Mouse (Mus musculus): ENCODE measurements around the gene Smarcd3. TPM values are rescaled to one million over a fixed set of nuclear protein-coding genes. Genes with fewer than 3 reads are reported as not detected.
"Not testable (repeated sequence)": the region's sequence is repeated elsewhere in the genome, so short reads cannot be mapped to it uniquely, and the experiment has no call there.

Gene Smarcd3
- polyA plus RNA-seq, 1 experiment from 2014 or later: 170 TPM

GRCm38 (mm10) chr5:24575948-24576347, 48.3 kb downstream of the Smarcd3 start:
- Histone ChIP-seq H3K36me3 (ENCODE audit: control insufficient read depth, insufficient read depth, low read length) (peaks cover 43% of the 10 kb centered on the region), H3K9me3 (replicated peaks; ENCODE audit: control insufficient read depth, low read length) (no peaks in the 10 kb centered on the region), H3K27me3 (replicated peaks; ENCODE audit: control insufficient read depth, insufficient read depth, low read length) (no peaks in the 10 kb centered on the region), H3K27ac (ENCODE audit: low read depth, low read length) (no peak overlapping the region), H3K9ac (ENCODE audit: low read length) (no peak overlapping the region), H3K4me3 (ENCODE audit: low read depth, low read length) (peak overlapping the region; percentile 59; the same call in 1 of the 2 replicates), H3K4me2 (ENCODE audit: low read length) (peak overlapping the region; percentile 86), H3K4me1 (ENCODE audit: control insufficient read depth, insufficient read depth, low read length) (peaks cover 11% of the 10 kb centered on the region)
- DNase-seq (ENCODE audit: low spot score) (no peak), ATAC-seq (no peak)
- WGBS: 92% methylated on average over 1 of the region's 1 CpGs

- Histone ChIP-seq H3K4me3 (ENCODE audit: low read depth, low read length) (no peak within 1 kb of the TSS), H3K4me2 (ENCODE audit: low read length) (no peak within 1 kb of the TSS), H3K4me1 (ENCODE audit: control insufficient read depth, insufficient read depth, low read length) (peaks cover under 1% of the 10 kb centered on the region), H3K27me3 (replicated peaks; ENCODE audit: control insufficient read depth, insufficient read depth, low read length) (no peaks in the 10 kb centered on the region), H3K9me3 (replicated peaks; ENCODE audit: control insufficient read depth, low read length) (no peaks in the 10 kb centered on the region), H3K27ac (ENCODE audit: low read depth, low read length) (no peak within 1 kb of the TSS), H3K36me3 (ENCODE audit: control insufficient read depth, insufficient read depth, low read length) (no peaks in the 10 kb centered on the region), H3K9ac (ENCODE audit: low read length) (no peak within 1 kb of the TSS)
- WGBS: 81% methylated on average over 2 of the region's 2 CpGs
- ATAC-seq (no peak), DNase-seq (ENCODE audit: low spot score) (no peak)
Measured at GRCm38 (mm10) chr5:24556709-24557108, 67.5 kb downstream of the Smarcd3 start, which contains the start of gene 4931409K22Rik. TSS of gene 4931409K22Rik (minus strand) at chr5:24556809.

GRCm38 (mm10) chr5:24555335-24555734, 68.9 kb downstream of the Smarcd3 start:
- WGBS: 90% methylated on average over 7 of the region's 7 CpGs
- H3K27me3 ChIP-seq (replicated peaks; ENCODE audit: control insufficient read depth, insufficient read depth, low read length); H3K27ac ChIP-seq (ENCODE audit: low read depth, low read length); DNase-seq (ENCODE audit: low spot score); ATAC-seq; H3K9me3 ChIP-seq (replicated peaks; ENCODE audit: control insufficient read depth, low read length); H3K4me3 ChIP-seq (ENCODE audit: low read depth, low read length); H3K36me3 ChIP-seq (ENCODE audit: control insufficient read depth, insufficient read depth, low read length); H3K4me2 ChIP-seq (ENCODE audit: low read length); H3K9ac ChIP-seq (ENCODE audit: low read length): not testable (repeated sequence)
- H3K4me1 ChIP-seq (ENCODE audit: control insufficient read depth, insufficient read depth, low read length): peaks cover 12% of the 10 kb centered on the region

- no peak for DNase-seq (ENCODE audit: low spot score)
- WGBS: 82% methylated on average over 5 of the region's 5 CpGs
- peaks cover 15% of the 10 kb centered on the region for H3K4me1 ChIP-seq (ENCODE audit: control insufficient read depth, insufficient read depth, low read length)
- H3K36me3 ChIP-seq (ENCODE audit: control insufficient read depth, insufficient read depth, low read length): no peaks in the 10 kb centered on the region
- H3K27ac ChIP-seq (ENCODE audit: low read depth, low read length): no peak overlapping the region
- ATAC-seq: no peak
- H3K4me3 ChIP-seq (ENCODE audit: low read depth, low read length): no peak overlapping the region
- H3K27me3 ChIP-seq (replicated peaks; ENCODE audit: control insufficient read depth, insufficient read depth, low read length): no peaks in the 10 kb centered on the region
- no peaks in the 10 kb centered on the region for H3K9me3 ChIP-seq (replicated peaks; ENCODE audit: control insufficient read depth, low read length)
- no peak overlapping the region for H3K9ac ChIP-seq (ENCODE audit: low read length)
- H3K4me2 ChIP-seq (ENCODE audit: low read length): no peak overlapping the region
Measured at GRCm38 (mm10) chr5:24553621-24554244, 70.5 kb downstream of the Smarcd3 start.

GRCm38 (mm10) chr5:24551317-24551688, 72.9 kb downstream of the Smarcd3 start:
- peak; percentile 37 for ATAC-seq
- H3K27ac ChIP-seq (ENCODE audit: low read depth, low read length): peak overlapping the region; percentile 28; the same call in 1 of the 2 replicates
- no peaks in the 10 kb centered on the region for H3K36me3 ChIP-seq (ENCODE audit: control insufficient read depth, insufficient read depth, low read length)
- no peak overlapping the region for H3K4me3 ChIP-seq (ENCODE audit: low read depth, low read length)
- H3K4me2 ChIP-seq (ENCODE audit: low read length): peak overlapping the region; percentile 45
- 40% methylated on average over 2 of the region's 2 CpGs for WGBS
- H3K27me3 ChIP-seq (replicated peaks; ENCODE audit: control insufficient read depth, insufficient read depth, low read length): no peaks in the 10 kb centered on the region
- peak overlapping the region; percentile 30; the same call in 1 of the 2 replicates for H3K9ac ChIP-seq (ENCODE audit: low read length)
- peaks cover 15% of the 10 kb centered on the region for H3K4me1 ChIP-seq (ENCODE audit: control insufficient read depth, insufficient read depth, low read length)
- no peaks in the 10 kb centered on the region for H3K9me3 ChIP-seq (replicated peaks; ENCODE audit: control insufficient read depth, low read length)
- DNase-seq (ENCODE audit: low spot score): no peak

- Histone ChIP-seq H3K4me1 (ENCODE audit: control insufficient read depth, insufficient read depth, low read length) (peaks cover 15% of the 10 kb centered on the region), H3K4me3 (ENCODE audit: low read depth, low read length) (no peak overlapping the region), H3K36me3 (ENCODE audit: control insufficient read depth, insufficient read depth, low read length) (no peaks in the 10 kb centered on the region), H3K9me3 (replicated peaks; ENCODE audit: control insufficient read depth, low read length) (no peaks in the 10 kb centered on the region), H3K27me3 (replicated peaks; ENCODE audit: control insufficient read depth, insufficient read depth, low read length) (no peaks in the 10 kb centered on the region), H3K9ac (ENCODE audit: low read length) (peak overlapping the region; percentile 37; the same call in 1 of the 2 replicates), H3K27ac (ENCODE audit: low read depth, low read length) (peak overlapping the region; percentile 65), H3K4me2 (ENCODE audit: low read length) (peak overlapping the region; percentile 45)
- ATAC-seq (peak; percentile 93), DNase-seq (ENCODE audit: low spot score) (peak; percentile 90)
- 17% methylated on average over 26 of the region's 26 CpGs for WGBS
Measured at GRCm38 (mm10) chr5:24550598-24551316, 73.5 kb downstream of the Smarcd3 start.

GRCm38 (mm10) chr5:24542643-24543042, 81.6 kb downstream of the Smarcd3 start:
- WGBS: 77% methylated on average over 7 of the region's 7 CpGs
- no peaks in the 10 kb centered on the region for H3K27me3 ChIP-seq (replicated peaks; ENCODE audit: control insufficient read depth, insufficient read depth, low read length)
- no peak overlapping the region for H3K27ac ChIP-seq (ENCODE audit: low read depth, low read length)
- no peak overlapping the region for H3K4me3 ChIP-seq (ENCODE audit: low read depth, low read length)
- H3K9ac ChIP-seq (ENCODE audit: low read length): no peak overlapping the region
- DNase-seq (ENCODE audit: low spot score): no peak
- H3K4me2 ChIP-seq (ENCODE audit: low read length): no peak overlapping the region
- H3K36me3 ChIP-seq (ENCODE audit: control insufficient read depth, insufficient read depth, low read length): no peaks in the 10 kb centered on the region
- H3K4me1 ChIP-seq (ENCODE audit: control insufficient read depth, insufficient read depth, low read length): peaks cover under 1% of the 10 kb centered on the region; the same call in 1 of the 2 replicates
- ATAC-seq: no peak
- no peaks in the 10 kb centered on the region for H3K9me3 ChIP-seq (replicated peaks; ENCODE audit: control insufficient read depth, low read length)

GRCm38 (mm10) chr5:24541144-24541569, 83.1 kb downstream of the Smarcd3 start:
- H3K27ac ChIP-seq (ENCODE audit: low read depth, low read length): no peak overlapping the region
- ATAC-seq (no peak), DNase-seq (ENCODE audit: low spot score) (no peak)
- H3K4me3 ChIP-seq (ENCODE audit: low read depth, low read length): no peak overlapping the region
- no peaks in the 10 kb centered on the region for H3K36me3 ChIP-seq (ENCODE audit: control insufficient read depth, insufficient read depth, low read length)
- no peaks in the 10 kb centered on the region for H3K9me3 ChIP-seq (replicated peaks; ENCODE audit: control insufficient read depth, low read length)
- H3K4me2 ChIP-seq (ENCODE audit: low read length): no peak overlapping the region
- H3K4me1 ChIP-seq (ENCODE audit: control insufficient read depth, insufficient read depth, low read length): peaks cover 4% of the 10 kb centered on the region; the same call in 1 of the 2 replicates
- no peak overlapping the region for H3K9ac ChIP-seq (ENCODE audit: low read length)
- no peaks in the 10 kb centered on the region for H3K27me3 ChIP-seq (replicated peaks; ENCODE audit: control insufficient read depth, insufficient read depth, low read length)
- WGBS: 39% methylated on average over 6 of the region's 6 CpGs

Measured in forebrain, embryonic 14.5 days (tissue).